Mouse (Mus musculus): ENCODE measurements around the gene Drd5. TPM values are rescaled to one million over a fixed set of nuclear protein-coding genes. Genes with fewer than 3 reads are reported as not detected.
A peak's percentile ranks its signal among the peaks of the same experiment; 100 is the strongest.

Gene Drd5
- polyA plus RNA-seq, 1 experiment from 2014 or later: not detected

DNA sequence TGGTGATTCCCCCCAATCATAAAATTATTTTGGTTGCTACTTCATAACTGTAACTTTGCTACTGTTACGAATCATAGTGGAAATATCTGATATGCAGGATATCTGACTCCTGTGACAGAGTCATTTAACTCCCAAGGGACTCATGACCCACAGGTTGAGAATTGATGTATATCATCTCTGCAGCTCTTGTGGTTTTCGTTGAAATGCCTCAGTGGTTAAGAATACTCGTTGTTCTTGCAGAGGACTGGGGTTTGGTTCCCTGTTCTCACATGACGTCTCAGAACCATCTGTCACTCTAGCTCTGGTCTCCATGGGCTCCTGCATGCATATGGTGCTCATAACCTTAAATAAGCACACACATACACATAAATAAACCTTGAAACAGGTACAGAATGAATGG is 14.2 kb downstream of the Drd5 start:
- no peaks in the 10 kb centered on the region for H3K36me3 ChIP-seq (ENCODE audit: control insufficient read depth, insufficient read depth, low read length)
- H3K9me3 ChIP-seq (ENCODE audit: control insufficient read depth, low read length): no peaks in the 10 kb centered on the region
- H3K4me2 ChIP-seq (replicated peaks; ENCODE audit: low read depth, low read length): no peak overlapping the region
- no peak overlapping the region for H3K27ac ChIP-seq (ENCODE audit: low read depth, low read length)
- WGBS: 81% methylated on average over 4 of the region's 4 CpGs
- no peak for DNase-seq (ENCODE audit: low spot score)
- no peaks in the 10 kb centered on the region for H3K27me3 ChIP-seq (ENCODE audit: control insufficient read depth, insufficient read depth, low read length)
- H3K4me3 ChIP-seq (ENCODE audit: low read depth, low read length): no peak overlapping the region
- H3K4me1 ChIP-seq (replicated peaks; ENCODE audit: control insufficient read depth, insufficient read depth, low read length): no peaks in the 10 kb centered on the region
- no peak overlapping the region for H3K9ac ChIP-seq (ENCODE audit: low read depth, low read length)
- no peak for ATAC-seq (ENCODE audit: low FRiP score)

DNA sequence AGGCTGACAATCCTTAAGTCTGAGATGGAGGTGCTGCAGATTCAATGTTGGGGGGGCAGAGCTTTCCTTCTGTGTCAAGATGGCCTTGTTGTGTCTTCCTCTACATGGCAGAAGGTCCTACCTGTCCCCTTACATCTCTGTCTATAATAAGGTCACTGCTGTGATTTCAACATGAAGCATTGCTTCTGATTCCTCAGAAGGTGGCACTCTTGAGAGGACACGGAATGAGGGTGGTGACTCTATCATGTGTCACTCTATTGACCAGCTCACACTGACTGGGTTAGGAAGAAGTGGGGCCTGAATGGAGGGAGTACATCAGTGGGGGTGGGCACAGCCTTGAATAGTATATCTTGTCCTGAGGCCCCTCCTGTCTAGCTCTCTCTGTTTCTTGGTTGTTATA is 15.4 kb downstream of the Drd5 start:
- DNase-seq (ENCODE audit: low spot score): no peak
- ATAC-seq (ENCODE audit: low FRiP score): no peak
- Histone ChIP-seq H3K27me3 (ENCODE audit: control insufficient read depth, insufficient read depth, low read length) (no peaks in the 10 kb centered on the region), H3K27ac (ENCODE audit: low read depth, low read length) (no peak overlapping the region), H3K4me1 (replicated peaks; ENCODE audit: control insufficient read depth, insufficient read depth, low read length) (no peaks in the 10 kb centered on the region), H3K4me3 (ENCODE audit: low read depth, low read length) (no peak overlapping the region), H3K9ac (ENCODE audit: low read depth, low read length) (no peak overlapping the region), H3K36me3 (ENCODE audit: control insufficient read depth, insufficient read depth, low read length) (no peaks in the 10 kb centered on the region), H3K9me3 (ENCODE audit: control insufficient read depth, low read length) (no peaks in the 10 kb centered on the region), H3K4me2 (replicated peaks; ENCODE audit: low read depth, low read length) (no peak overlapping the region)
- 35% methylated on average over 1 of the region's 1 CpGs for WGBS

DNA sequence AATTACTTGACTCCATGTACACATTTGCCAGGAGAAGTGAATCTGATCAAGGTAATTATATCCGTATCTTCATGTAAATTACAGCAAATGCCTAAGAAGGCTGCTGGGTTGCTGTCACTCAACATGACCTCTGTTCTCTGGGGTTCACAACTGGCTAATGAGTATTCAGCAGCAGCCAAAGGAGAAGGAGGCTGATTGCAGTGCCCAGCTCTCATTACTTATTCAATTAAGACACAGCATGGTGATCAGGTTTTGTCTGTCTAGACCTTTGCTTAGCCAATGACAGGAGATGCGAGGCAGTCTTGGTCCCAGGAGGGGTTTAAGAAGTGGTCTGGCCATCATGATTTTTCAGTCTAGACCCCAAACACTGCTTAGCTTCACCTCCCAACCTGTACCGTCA is 23.9 kb downstream of the Drd5 start:
- no peak overlapping the region for H3K4me2 ChIP-seq (replicated peaks; ENCODE audit: low read depth, low read length)
- no peaks in the 10 kb centered on the region for H3K27me3 ChIP-seq (ENCODE audit: control insufficient read depth, insufficient read depth, low read length)
- H3K36me3 ChIP-seq (ENCODE audit: control insufficient read depth, insufficient read depth, low read length): no peaks in the 10 kb centered on the region
- H3K4me3 ChIP-seq (ENCODE audit: low read depth, low read length): no peak overlapping the region
- no peak for DNase-seq (ENCODE audit: low spot score)
- H3K27ac ChIP-seq (ENCODE audit: low read depth, low read length): no peak overlapping the region
- 63% methylated on average over 3 of the region's 3 CpGs for WGBS
- H3K4me1 ChIP-seq (replicated peaks; ENCODE audit: control insufficient read depth, insufficient read depth, low read length): no peaks in the 10 kb centered on the region
- no peak overlapping the region for H3K9ac ChIP-seq (ENCODE audit: low read depth, low read length)
- no peaks in the 10 kb centered on the region for H3K9me3 ChIP-seq (ENCODE audit: control insufficient read depth, low read length)
- ATAC-seq (ENCODE audit: low FRiP score): no peak

DNA sequence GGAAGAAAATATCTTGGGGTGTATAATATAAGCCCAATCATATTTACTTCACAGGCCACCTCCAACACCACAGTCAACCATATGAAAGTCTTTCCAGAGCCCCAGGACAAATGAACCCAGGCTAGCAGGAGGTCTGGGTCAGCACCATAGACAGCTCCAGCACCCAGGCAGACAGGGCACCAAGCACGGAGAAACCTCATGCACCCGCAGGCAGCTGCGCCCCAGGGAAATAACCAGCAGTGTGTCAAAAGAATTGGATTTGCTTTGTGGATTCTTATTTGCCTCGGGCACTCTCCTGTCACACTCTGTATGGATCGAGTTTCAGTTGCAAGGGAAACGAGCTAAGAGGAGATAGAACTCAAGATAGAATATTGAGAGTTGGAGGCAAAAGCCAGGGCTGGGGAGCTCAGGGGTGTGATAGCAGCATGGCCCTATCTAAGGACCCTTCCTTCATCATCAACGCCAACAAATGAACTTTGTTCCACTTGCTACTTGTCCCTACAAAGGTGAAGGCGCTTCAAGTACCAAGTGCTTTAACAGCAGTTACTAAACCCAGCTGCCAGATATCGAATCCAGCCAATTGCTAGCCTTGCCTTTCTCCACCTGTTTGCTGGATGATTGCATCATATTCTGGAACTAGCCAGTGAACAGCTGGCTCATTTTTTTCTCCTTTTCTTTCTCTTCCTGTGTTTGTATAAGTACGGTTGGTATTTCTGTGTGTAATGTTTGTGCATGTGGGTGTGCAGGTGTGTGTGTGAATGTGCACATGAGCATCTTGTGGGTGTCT is 27.7 kb downstream of the Drd5 start:
- Histone ChIP-seq H3K27ac (ENCODE audit: low read depth, low read length) (no peak overlapping the region), H3K4me2 (replicated peaks; ENCODE audit: low read depth, low read length) (no peak overlapping the region), H3K4me3 (ENCODE audit: low read depth, low read length) (no peak overlapping the region), H3K9me3 (ENCODE audit: control insufficient read depth, low read length) (no peaks in the 10 kb centered on the region), H3K9ac (ENCODE audit: low read depth, low read length) (no peak overlapping the region), H3K36me3 (ENCODE audit: control insufficient read depth, insufficient read depth, low read length) (no peaks in the 10 kb centered on the region), H3K4me1 (replicated peaks; ENCODE audit: control insufficient read depth, insufficient read depth, low read length) (peaks cover 4% of the 10 kb centered on the region; the same call in 1 of the 2 replicates), H3K27me3 (ENCODE audit: control insufficient read depth, insufficient read depth, low read length) (no peaks in the 10 kb centered on the region)
- 38% methylated on average over 10 of the region's 10 CpGs for WGBS
- ATAC-seq (ENCODE audit: low FRiP score) (no peak), DNase-seq (ENCODE audit: low spot score) (peak; percentile 43)

DNA sequence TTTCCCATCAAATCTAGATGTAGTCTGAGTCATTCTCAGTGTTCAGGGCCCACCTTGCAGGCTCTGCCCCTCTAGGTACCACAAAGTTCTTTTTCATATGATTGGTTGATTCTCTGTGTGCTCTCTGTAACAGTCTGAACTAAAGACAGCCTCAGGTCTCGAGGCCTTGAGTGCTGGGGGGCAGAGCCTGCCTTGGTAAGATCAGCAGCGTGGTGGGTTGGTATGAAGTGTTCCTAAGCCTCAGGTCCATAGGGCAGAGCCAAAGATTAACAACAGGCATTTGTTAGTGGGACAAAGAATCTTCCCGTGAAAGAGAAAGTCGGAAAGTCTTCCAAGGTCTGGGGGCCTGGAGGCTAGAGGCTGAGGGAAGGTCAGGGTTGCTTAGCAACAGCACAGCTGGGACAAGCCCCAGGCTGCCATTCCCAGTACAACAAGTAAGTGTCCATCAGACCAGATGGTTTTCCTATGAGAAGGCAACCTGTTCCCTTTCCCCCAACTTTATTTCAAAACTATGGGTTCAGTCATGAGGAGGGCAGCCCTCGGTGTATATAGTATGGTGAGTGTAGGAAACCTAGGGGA is 31.3 kb downstream of the Drd5 start:
- H3K4me3 ChIP-seq (ENCODE audit: low read depth, low read length): no peak overlapping the region
- peak; percentile 55 for DNase-seq (ENCODE audit: low spot score)
- H3K4me1 ChIP-seq (replicated peaks; ENCODE audit: control insufficient read depth, insufficient read depth, low read length): peaks cover 4% of the 10 kb centered on the region; the same call in 1 of the 2 replicates
- no peak overlapping the region for H3K4me2 ChIP-seq (replicated peaks; ENCODE audit: low read depth, low read length)
- peak; percentile 80 for ATAC-seq (ENCODE audit: low FRiP score)
- no peak overlapping the region for H3K27ac ChIP-seq (ENCODE audit: low read depth, low read length)
- no peaks in the 10 kb centered on the region for H3K36me3 ChIP-seq (ENCODE audit: control insufficient read depth, insufficient read depth, low read length)
- no peaks in the 10 kb centered on the region for H3K27me3 ChIP-seq (ENCODE audit: control insufficient read depth, insufficient read depth, low read length)
- H3K9ac ChIP-seq (ENCODE audit: low read depth, low read length): no peak overlapping the region
- 24% methylated on average over 5 of the region's 5 CpGs for WGBS
- H3K9me3 ChIP-seq (ENCODE audit: control insufficient read depth, low read length): no peaks in the 10 kb centered on the region

DNA sequence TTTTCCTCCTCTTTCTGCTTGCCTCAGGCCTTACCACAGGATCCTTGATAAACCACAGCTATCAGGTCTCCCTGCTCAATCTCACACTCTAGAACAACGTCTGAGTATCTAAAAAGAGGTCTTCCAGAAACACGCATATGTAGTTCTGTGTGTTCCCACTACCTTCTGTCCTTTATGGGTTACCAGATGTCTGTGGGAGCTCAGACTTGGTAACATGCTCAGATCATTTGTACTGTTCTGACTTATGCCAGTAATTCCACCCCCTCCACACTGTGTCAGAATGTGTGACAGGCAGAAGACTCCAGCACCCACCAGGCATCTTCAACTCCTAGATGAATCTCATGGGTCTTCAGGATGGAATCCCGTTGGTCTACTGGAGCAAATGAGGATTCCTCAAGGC is 37.8 kb downstream of the Drd5 start:
- whole genome bisulfite sequencing: 74% methylated on average over 3 of the region's 3 CpGs
- Histone ChIP-seq H3K4me3 (ENCODE audit: low read depth, low read length) (no peak overlapping the region), H3K4me1 (replicated peaks; ENCODE audit: control insufficient read depth, insufficient read depth, low read length) (no peaks in the 10 kb centered on the region), H3K9ac (ENCODE audit: low read depth, low read length) (no peak overlapping the region), H3K36me3 (ENCODE audit: control insufficient read depth, insufficient read depth, low read length) (no peaks in the 10 kb centered on the region), H3K4me2 (replicated peaks; ENCODE audit: low read depth, low read length) (no peak overlapping the region), H3K9me3 (ENCODE audit: control insufficient read depth, low read length) (no peaks in the 10 kb centered on the region), H3K27ac (ENCODE audit: low read depth, low read length) (no peak overlapping the region), H3K27me3 (ENCODE audit: control insufficient read depth, insufficient read depth, low read length) (no peaks in the 10 kb centered on the region)
- DNase-seq (ENCODE audit: low spot score) (no peak), ATAC-seq (ENCODE audit: low FRiP score) (no peak)

DNA sequence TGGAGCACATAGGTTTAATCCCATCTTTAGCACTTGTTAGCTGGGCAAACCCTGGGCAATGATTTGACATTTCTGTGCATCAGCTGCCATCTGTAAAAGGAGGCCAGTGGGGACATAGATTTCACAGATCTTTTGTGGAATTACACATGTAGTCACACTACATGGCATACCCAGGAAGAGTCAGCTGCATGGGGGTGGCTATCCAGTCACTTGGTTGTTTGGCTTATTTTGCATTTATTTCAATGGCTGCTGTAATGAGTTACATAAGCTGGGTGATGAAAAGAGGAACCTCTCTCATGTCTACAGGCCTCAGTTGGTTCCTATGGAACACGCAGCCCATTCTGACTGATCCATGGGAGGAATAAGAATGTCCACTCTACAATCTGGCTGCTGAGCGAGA is 40.5 kb downstream of the Drd5 start:
- H3K9ac ChIP-seq (ENCODE audit: low read depth, low read length): no peak overlapping the region
- no peaks in the 10 kb centered on the region for H3K4me1 ChIP-seq (replicated peaks; ENCODE audit: control insufficient read depth, insufficient read depth, low read length)
- ATAC-seq (ENCODE audit: low FRiP score) (no peak), DNase-seq (ENCODE audit: low spot score) (no peak)
- no peaks in the 10 kb centered on the region for H3K36me3 ChIP-seq (ENCODE audit: control insufficient read depth, insufficient read depth, low read length)
- H3K27ac ChIP-seq (ENCODE audit: low read depth, low read length): no peak overlapping the region
- 84% methylated on average over 2 of the region's 2 CpGs for WGBS
- H3K4me2 ChIP-seq (replicated peaks; ENCODE audit: low read depth, low read length): no peak overlapping the region
- no peak overlapping the region for H3K4me3 ChIP-seq (ENCODE audit: low read depth, low read length)
- H3K9me3 ChIP-seq (ENCODE audit: control insufficient read depth, low read length): no peaks in the 10 kb centered on the region
- no peaks in the 10 kb centered on the region for H3K27me3 ChIP-seq (ENCODE audit: control insufficient read depth, insufficient read depth, low read length)

DNA sequence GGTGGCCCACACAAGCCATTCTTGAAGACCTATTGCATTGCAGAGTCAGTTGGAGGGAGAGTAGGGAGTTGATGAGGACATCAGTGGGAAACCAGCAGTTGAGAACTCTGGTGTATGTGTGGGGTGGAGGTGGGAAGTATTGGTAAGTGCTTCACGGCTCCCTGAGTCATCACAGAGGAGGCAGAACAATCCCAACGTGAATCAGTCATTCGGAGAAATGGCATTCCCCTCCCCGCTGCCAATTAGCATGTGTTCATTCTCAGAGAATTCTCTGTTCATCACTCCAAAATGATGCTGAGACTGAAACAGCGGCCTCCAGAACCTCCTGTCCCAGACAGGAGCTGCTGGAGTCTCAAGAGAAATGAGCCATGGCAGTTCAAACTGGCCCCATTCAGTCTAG is 45.2 kb downstream of the Drd5 start:
- Histone ChIP-seq H3K4me3 (ENCODE audit: low read depth, low read length) (no peak overlapping the region), H3K9ac (ENCODE audit: low read depth, low read length) (no peak overlapping the region), H3K27me3 (ENCODE audit: control insufficient read depth, insufficient read depth, low read length) (no peaks in the 10 kb centered on the region), H3K27ac (ENCODE audit: low read depth, low read length) (no peak overlapping the region), H3K9me3 (ENCODE audit: control insufficient read depth, low read length) (no peaks in the 10 kb centered on the region), H3K36me3 (ENCODE audit: control insufficient read depth, insufficient read depth, low read length) (no peaks in the 10 kb centered on the region), H3K4me2 (replicated peaks; ENCODE audit: low read depth, low read length) (no peak overlapping the region), H3K4me1 (replicated peaks; ENCODE audit: control insufficient read depth, insufficient read depth, low read length) (0 out of 2 replicates have a peak, but pooled peaks cover 5% of the 10 kb centered on the region)
- DNase-seq (ENCODE audit: low spot score) (no peak), ATAC-seq (ENCODE audit: low FRiP score) (no peak)
- WGBS: 86% methylated on average over 5 of the region's 5 CpGs

DNA sequence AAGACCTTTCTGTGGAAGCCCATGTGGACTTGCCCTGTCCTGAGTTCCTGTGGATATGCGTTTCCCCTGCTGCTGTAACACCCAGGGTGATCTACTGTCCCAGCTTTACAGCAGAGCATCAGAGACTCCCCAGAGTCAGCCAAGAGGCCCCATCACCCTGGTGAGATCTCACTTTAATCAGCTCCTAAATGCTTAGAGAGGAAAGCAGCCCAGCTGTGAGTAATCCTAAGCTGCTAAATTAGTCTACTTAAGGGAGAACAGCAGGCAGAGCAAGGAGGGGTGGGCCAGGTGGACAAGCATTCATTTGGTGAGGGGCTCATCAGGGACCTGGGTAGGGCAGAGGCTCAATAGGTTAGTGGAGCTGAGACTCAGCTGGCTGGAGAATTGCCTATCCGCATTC is 46.4 kb downstream of the Drd5 start:
- H3K4me1 ChIP-seq (replicated peaks; ENCODE audit: control insufficient read depth, insufficient read depth, low read length): 0 out of 2 replicates have a peak, but pooled peaks cover 5% of the 10 kb centered on the region
- no peaks in the 10 kb centered on the region for H3K9me3 ChIP-seq (ENCODE audit: control insufficient read depth, low read length)
- H3K27me3 ChIP-seq (ENCODE audit: control insufficient read depth, insufficient read depth, low read length): no peaks in the 10 kb centered on the region
- H3K4me3 ChIP-seq (ENCODE audit: low read depth, low read length): no peak overlapping the region
- 53% methylated on average over 2 of the region's 2 CpGs for WGBS
- no peak overlapping the region for H3K9ac ChIP-seq (ENCODE audit: low read depth, low read length)
- ATAC-seq (ENCODE audit: low FRiP score) (no peak), DNase-seq (ENCODE audit: low spot score) (no peak)
- H3K36me3 ChIP-seq (ENCODE audit: control insufficient read depth, insufficient read depth, low read length): no peaks in the 10 kb centered on the region
- H3K27ac ChIP-seq (ENCODE audit: low read depth, low read length): no peak overlapping the region
- no peak overlapping the region for H3K4me2 ChIP-seq (replicated peaks; ENCODE audit: low read depth, low read length)

Data from hindbrain, embryonic 11.5 days (tissue).